Mouse (Mus musculus) gastrocnemius, postnatal 4 days (tissue): Measurements from ENCODE around the gene Uqcc1. TPM values are rescaled to one million over a fixed set of nuclear protein-coding genes. Genes with fewer than 3 reads are reported as not detected.
"Not testable (repeated sequence)": the region's sequence is repeated elsewhere in the genome, so short reads cannot be mapped to it uniquely, and the experiment has no call there.

Experiments used
- DNase-seq, 2 experiments: peaks; one replicate each; pipeline ENCODE4 v3.0.0; 2021 to 2022; ENCODE audit warnings: low spot score in 2 of 2, mixed read lengths in 2 of 2
- total RNA-seq, 2 experiments: library from RNA; stranded (reverse); gene quantifications; 2 replicates each; pipeline ENCODE4 v1.2.3; 2021

Gene Uqcc1
- total RNA-seq, 2 experiments from 2014 or later = 75.1 to 80.2 TPM

DNA sequence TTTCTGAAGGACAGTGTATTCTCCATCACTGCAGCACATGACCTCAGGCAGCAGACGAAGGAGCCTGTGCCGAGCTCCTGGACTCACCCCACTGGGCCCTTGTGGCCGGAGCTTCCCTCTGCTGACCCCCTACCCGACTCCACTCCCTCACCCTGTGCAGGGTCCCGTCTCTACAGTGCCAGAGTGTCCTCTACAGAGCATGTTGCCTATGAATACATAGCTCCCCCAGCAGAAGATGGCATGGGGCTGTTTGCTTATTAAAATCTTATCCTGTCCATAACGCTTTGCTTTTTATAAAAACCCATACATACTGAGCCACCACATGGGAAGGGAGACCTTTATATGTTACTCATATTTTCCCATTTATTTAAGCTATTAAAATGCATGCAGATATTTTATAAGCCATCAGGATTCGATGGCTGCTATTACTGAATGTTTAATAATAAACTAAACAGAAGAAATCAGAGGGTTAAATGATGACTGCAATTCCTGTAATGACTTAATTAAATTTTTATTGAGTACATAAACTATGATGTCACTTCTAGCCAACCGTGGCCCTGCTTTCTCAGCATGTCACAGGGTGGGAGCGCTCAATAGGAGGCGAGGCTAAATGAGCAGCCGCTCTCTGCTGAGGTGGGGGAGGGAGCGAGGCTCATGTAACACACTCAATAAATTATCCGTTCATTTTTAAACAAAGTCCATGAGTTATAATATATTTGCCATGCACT, 67.4 kb downstream of the Uqcc1 start:
- DNase-seq = no peak

DNA sequence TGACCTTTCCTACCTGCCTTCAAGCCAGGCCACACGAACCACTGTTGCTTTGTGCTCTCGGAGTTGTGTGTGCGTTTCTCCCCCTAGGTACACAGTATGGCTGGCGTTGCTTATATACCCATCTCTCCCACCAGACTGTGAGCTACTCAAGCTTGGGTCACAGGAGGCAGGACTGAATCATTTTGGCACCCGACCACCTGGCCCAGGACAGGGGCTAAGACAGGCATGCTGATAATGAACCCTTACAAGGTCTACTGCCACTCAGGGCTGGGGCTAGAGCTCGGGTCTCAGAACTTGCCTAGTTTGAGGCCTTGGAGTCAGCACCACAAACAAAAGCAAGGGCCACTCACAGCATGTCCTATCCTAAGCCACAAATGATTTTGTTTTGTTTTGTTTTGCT, 68.5 kb downstream of the Uqcc1 start:
- DNase-seq = no peak

DNA sequence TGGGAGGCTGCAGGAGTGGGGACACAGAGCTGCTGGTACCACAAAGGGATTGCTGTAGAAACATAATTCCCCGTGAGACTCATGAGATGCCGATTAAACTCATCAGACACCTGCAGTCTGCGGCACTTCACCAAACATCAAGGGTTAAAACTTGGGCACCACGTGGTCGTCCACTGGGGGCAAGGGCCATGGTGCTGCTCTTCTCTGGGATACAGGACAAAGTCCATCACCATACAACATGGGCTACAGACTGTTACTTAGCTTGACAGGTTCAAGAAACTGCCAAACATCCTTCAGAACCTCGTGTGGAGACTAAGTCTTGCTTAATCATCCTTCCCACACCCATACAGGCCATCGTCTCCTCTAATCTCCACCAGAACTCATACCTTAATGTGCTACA, 70.0 kb downstream of the Uqcc1 start:
- DNase-seq = no peak

DNA sequence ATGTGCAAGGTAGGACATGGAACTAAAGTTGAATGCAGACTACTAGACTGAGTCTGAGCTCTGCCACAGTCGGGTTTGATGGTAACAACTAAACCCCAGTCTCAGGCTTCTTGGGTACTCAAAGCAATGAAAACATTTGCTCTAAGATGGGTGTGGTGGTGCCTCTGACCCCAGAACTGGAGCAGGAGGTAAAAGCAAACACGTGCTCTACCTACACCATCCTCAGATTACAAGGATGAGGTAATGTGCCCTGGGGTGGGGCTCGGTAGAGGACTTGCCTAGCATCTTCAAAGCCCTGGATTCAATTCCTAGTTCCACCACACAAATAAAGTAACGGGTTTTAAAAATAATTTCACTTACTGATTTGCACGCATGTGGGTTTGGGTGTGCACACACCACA, 77.6 kb downstream of the Uqcc1 start:
- no peak for DNase-seq

DNA sequence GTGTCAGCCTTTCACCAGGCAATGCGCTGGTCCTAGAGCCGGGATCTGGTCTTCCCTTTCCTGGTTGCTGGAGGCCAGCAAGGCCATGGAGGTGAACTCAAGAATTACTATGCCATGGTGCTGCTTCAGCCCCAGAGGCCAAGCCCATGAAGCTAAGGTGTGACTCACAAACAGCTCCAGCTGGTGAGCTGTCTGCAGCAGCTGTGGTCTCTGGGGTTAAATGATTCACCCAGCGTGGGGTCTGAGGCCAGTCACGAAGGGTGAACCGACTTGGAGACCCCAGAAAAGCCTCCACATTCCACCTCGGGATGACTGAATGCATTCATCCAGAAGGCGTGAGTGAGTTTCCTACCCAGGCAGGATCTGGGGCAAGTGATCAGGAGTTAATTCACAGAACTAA, 80.0 kb downstream of the Uqcc1 start:
- DNase-seq = no peak

DNA sequence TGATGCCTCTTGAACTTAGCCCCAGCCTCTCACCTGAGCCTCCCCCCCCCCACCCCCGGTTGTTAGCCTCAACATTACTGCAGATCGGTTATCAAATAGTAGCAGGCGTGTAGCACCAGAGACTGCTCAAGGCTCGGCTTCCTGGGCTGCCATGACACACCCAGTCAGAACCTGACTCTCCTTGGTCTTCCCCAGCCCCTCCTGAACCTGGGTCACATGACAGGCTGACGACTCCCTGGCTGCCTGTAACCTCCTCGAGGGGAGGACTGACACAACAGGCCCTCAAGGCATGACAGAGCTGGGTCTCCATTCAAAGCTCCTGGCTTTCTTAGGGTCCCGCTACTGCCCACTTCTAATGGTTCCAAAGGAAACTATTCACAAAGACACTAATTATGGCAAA, 80.6 kb downstream of the Uqcc1 start:
- no peak for DNase-seq

DNA sequence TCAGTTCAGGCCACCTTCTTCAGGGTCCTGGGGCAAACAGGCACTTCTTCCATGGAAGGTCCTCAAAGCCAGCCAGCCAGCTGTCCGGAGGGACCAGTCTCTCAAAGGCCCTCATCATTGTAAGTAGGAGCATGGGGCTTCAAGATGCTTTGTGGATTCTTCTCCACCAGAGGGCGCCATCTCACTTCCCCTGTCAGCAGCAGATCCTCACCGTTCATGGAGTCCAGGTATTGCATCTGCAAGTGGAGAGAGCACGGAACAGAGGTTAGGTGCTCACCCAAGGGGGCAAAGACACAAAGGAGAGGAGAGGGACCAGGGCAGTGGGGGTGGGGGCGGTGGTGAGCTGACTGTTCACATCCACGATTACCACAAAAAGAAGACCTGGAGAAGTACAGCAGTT, 81.8 kb downstream of the Uqcc1 start:
- DNase-seq = peak; percentile 59 to 71

DNA sequence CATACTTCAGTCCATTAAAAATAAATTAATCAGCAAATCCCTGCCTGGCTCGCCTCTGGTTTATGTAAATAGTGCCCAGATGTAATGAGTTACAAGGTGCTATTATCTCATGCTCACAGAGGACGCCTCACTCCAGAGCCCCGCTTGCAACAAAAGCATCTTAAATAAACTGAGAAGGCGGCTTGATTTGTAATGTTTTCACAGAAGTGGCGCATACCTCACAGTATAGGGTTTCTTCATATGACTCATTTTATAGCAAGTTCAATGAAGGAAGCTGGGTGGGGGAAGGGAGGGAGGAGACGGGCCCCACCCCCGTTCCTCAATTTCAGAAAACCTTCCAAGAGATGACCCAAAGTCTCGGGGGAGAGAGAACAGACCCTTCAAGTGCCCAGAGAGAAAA, 83.2 kb downstream of the Uqcc1 start:
- DNase-seq = no peak

DNA sequence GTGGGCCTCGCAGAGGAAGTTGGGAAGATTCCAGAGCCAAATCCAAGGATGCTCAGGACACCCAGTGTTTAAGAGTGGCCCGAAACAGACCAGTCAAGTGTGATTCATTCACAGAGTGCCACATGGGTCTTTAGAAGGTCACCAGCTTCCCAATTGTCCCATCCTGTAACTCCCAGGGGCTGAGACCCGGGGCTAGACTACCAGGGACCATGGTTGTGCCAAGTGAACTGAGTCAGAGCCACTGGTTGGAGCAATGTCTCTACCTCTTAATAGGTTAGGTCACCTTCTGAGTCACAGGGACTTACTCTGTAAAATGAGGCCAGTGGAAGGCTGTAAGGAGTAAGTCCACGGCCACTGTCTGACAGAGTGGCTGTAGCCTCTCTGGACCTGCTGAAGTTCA, 91.1 kb downstream of the Uqcc1 start:
- DNase-seq = no peak

DNA sequence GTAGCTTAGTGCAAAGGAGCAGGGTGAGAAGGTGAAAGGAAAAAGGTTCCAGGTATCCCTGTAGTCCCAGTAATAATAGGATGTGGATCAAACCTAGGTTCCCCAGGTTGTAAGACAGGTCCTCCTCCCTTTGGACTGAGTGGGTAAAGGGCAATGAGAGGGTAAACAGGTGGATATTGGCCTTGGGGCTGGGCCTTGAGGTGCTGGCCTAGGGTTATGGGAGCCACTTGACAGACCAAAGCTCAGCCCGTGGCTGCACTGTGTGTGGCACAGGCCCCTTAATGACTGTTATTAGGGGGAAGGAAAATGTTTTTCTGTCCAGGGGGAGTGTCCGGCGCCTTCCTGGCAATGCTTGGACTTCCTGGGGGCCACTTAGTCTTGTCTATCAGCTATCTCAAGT, 92.1 kb downstream of the Uqcc1 start:
- DNase-seq = no peak

DNA sequence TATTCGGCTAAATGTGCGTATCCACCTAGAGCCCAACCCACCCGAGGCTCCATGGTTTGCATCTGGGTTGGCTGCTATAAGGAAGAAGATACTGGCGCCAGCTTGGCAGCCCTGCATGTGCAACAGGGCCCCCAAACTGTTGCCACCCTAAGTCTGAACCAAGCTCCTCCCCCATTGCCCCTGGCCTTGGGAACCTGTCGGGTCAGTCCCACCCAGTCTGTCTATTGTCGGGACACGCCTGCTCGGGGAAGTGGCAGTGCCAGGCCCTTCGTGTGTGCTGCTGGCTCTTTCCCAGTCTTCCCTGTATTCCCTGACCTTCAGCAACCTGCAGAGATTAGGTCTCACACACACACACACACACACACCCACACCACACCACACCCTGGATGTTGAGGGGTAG, 95.4 kb downstream of the Uqcc1 start, which contains the start of gene Fam83c:
Gene Fam83c, minus strand, starts transcription at position 123 of the 400 bp plus-strand sequence.
- DNase-seq = no peak

DNA sequence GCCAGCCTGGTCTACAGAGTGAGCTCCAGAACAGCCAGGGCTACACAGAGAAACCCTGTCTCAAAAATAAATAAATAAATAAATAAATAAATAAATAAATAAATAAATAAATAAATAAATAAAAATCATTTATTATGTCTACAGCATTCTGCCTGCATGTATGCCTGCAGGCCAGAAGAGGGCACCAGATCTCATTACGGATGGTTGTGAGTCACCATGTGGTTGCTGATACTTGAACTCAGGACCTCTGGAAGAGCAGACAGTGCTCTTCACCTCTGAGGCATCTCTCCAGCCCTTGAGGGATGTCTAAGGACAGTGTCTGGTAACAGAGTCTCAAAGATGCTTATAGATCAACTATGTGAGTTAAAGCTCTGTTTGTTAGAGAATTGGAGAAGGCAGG, 98.0 kb downstream of the Uqcc1 start:
- DNase-seq = not testable (repeated sequence)

DNA sequence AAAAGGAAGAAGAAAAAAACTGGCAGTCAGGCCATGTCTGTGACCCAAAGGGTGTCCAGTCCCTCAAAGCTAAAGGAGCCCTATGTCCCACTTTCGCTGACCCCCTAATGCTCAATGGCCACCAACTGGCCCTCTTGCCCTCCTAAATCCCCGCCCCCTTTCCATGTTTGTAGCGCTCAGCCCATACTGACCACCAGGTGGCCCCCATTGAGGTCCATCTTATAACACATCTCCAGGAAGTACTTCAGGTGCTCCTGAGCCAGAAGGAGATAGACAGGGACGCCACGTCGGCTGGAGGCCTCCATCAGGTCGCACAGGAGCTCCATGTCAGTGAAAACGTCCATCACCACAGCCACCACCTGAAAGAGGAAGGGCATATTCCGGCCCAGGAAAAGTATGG, 98.8 kb downstream of the Uqcc1 start:
- DNase-seq = no peak

DNA sequence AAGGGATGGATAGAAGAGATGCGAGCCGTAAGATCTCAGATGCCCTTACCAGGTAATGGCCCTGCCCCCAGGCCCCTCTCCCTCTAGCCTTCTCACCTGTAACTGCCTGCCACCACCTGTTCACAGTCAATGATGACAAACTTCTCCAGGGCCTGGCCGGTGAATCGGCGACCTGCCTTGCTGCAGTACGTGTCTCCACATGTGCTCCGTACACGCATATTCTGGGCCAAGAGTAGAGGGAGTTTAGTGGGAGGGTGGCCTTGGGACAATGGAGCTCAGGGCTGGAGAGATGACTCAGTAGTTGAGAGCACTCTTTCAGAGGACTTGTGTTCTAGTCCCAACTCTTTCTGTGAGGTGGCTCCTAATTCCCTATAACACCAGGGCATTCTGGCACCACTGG, 99.3 kb downstream of the Uqcc1 start:
- DNase-seq = no peak

DNA sequence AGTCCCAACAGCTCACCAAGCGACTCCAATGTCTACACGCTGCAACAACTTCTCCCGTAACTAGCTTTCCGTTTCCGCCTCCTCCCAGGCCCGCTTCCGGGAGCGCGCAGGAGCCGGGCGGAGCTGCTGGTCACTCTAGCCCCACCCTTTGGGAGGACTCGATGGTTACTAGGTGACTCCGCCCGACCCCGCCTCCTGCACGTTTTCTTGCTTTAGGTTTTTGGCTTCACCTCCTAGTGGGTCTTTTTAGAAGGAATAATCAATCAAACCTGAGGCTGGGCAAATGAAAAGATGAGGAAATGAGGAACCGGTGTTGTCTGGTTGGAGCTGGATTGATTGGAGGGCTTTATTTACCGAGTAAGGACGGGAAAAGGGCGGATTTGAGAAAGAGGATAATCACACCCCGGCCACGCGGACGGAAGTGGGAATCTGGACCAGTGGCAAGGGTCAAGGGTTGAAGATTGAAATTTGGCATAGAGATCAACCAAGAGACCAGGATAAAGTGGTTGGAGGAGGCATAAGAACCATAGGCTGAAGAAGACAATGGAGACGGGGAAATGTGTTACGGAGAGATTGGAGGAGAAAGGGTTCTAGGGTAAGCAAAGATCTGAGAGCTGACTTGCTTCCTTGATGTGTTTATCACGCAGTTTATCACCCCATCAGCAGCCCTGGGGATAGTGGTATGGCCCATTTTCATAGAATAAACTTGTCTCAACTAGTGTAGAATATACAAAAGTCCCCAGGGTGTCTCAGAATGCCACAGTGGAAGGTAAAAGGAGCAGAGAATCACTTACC, 103.3 kb downstream of the Uqcc1 start, which contains the start of gene Eif6:
Gene Eif6, minus strand, starts transcription at position 296 of the 795 bp plus-strand sequence.
- peak; percentile 67 to 85 for DNase-seq

DNA sequence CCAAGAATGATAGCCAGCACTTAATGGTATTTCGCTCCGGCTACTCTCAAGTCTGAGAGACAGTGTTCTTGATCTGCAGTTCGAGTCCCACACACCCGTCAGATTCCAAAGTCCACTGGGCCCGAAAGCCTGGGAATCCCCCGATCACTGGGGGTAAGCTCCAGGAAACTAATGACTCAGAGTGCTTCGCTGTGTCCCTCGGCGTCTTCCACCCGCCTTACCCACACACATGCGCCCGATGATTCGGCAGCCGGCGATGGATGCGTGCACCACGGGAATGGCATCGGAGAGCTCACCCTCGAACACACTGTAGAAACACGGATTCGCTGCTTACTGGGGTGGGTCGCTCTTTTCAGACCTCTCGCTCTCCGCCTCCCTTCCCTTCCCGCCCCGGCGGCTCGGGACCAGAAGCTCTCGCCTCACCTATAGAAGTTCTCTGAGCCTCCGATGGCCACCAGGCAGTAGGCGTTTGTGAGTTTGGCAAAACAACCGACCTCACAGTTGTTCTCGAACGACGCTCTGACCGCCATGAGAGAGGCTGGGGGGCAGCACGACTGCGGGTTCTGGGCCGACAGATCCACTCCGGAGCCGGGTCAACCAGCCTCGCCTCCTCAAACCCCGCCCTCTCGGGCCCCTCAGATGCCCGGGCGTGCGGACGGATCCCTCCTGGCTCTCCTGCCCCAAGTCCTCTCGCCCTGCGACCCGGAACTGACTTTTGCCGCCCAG, 104.0 kb downstream of the Uqcc1 start:
- no peak for DNase-seq

DNA sequence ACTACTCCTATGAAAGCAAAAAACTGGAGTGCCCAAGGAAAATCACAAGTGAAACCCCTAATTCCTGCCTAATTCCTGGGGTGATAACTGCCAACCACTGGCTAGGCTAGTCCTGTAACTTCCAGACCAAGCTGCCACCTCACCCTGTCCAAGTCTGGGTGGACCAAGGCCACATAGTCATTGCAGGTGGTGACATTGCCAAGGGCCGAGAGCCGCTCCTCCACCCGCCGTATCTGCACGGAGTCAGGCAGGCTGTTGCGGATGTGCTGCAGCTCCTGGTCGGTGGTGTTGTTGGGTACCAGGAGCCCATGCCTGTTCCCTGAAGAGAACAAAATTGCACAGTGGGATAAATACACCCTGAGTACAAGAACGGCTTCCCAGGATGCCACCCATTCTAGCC, 106.4 kb downstream of the Uqcc1 start:
- no peak for DNase-seq

DNA sequence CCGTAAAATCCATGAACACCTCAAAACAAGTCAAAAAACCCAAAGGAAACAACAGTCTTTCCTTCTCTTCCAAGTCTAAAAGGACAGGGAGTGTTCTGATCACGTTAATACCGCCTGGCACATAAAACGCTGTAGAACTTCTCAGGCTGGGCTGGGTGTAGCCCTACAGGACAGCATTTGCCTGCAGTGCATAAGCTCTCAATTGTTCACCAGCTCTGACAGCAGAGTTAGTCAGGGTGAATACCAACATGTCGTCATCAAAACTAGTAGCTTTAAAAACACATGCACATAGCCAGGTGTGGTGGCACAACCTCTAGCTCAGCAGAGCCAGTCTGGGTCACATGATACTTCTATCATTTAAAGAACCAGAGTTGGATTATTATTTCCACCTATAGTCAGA, 109.3 kb downstream of the Uqcc1 start:
- no peak for DNase-seq

DNA sequence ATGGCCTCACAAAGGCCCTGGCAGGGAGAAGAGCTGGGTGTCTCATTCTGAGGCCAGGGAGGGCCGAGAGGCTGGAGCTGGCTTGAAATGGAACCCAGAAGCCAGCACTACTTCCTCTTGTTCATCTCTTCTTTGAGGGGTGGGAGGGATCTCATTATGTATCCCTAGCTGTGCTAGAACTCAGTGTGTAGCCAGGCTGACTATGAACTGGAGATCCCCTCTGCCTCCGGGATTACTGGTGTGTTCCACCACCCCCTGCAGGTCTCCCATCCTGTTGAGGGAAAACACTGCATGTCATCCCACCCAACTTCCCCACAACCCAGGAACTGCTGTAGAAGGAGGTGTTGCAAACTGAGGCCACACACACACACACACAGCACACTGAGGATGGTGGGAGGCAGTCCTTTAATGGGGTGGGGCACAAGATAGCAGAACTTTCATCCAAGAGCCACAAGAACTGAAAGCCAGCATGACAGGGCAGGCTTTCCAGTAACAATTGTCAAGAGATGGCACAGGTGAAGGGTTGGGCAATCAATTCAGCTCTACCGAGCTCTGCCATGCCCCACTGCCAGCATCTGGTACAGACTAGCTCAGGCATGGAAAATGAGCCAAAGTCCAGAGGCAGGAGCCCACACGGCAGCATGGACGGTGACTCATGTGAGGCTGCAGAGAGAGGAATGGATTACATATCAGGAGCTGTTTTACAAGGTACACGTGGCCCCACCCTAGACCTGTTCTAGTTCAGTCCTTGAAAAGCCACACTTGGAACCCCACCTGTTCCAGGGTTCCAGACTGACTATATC, 110.5 kb downstream of the Uqcc1 start:
- DNase-seq = no peak

DNA sequence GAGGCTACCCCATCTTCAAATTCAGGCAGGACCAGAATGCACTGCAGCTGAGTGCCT, 110.9 kb downstream of the Uqcc1 start, which contains the start of gene BC029722:
Gene BC029722, minus strand, starts transcription at position 35 of the 57 bp plus-strand sequence.
- DNase-seq = no peak

DNA sequence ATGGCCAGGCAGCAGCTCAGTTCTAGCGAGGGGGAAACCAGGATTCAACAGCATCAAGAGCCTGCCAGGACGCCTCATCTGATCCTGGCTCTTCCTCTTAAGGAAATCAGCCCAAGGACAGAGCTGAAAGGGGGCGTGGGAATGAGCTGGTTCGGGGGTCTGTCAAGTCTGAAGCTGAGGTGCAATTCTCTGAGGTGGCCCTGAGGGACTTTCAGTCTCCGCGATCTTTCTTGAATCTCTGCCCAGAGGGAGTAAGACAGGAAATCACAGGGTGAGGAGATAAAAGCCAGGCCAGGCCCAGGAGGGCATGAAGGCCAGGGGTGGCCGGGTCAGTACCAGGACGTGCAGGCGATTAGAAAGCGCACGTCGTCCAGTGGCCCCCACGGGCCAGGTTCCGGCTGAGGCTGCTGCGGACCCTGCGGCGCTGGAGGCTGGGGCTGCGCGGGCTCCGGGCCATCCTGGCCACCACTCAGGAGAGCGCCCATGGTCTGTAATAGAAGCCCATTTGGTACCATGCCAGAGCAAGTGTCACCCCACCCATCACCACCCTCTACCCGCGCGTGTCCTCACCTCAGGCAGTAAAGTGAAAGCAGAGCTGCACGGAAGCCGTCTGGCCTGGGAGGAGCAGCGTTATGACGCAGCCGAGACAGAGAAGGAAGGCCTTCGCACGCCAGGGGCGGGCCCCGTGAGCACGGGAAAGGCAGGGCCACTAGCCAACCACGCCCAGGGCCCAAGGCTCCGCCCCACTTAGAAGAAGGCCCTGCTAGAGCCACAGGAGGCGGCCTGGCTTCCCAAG, 111.3 kb downstream of the Uqcc1 start:
- DNase-seq = peak; percentile 88 to 95
